Comparison of ENCODE assay signal across 9 mouse cellular contexts in genomic region chr3:99253092-99253488, GRCm38 (mm10). TPM values are rescaled to one million over a fixed set of nuclear protein-coding genes. Genes with fewer than 3 reads are reported as not detected.
A peak's percentile ranks its signal among the peaks of the same experiment; 100 is the strongest.
DNase-seq lines count a peak whose midpoint lies in the region; ATAC-seq and TF ChIP-seq lines count a peak whose summit lies in the region.
"Had no signal": no experiment of that assay in that cellular context is flagged by ENCODE, and none has a peak within 500 bp of the region (broad histone marks: within the 10 kb centered on the region; RNA-seq: fewer than 3 reads in every experiment).

No protein-coding gene starts in this region.

- no peaks in the 10 kb centered on the region for H3K36me3 ChIP-seq in lung, embryonic 16.5 days (ENCODE audit: control insufficient read depth, insufficient read depth, low read length)
- no peaks in the 10 kb centered on the region for H3K36me3 ChIP-seq in embryonic facial prominence, embryonic 14.5 days (ENCODE audit: control insufficient read depth, insufficient read depth, low read length)
- no peaks in the 10 kb centered on the region for H3K36me3 ChIP-seq in intestine, embryonic 15.5 days
- no peaks in the 10 kb centered on the region for H3K36me3 ChIP-seq in stomach, embryonic 14.5 days (ENCODE audit: control insufficient read depth, insufficient read depth, low read length)

- WGBS in lung, embryonic 16.5 days, result 0% methylated on average over 12 of the region's 12 CpGs
- 0% methylated on average over 12 of the region's 12 CpGs for WGBS in embryonic facial prominence, embryonic 14.5 days
- WGBS in intestine, embryonic 15.5 days, result 1% methylated on average over 12 of the region's 12 CpGs
- WGBS in stomach, embryonic 14.5 days, result 1% methylated on average over 12 of the region's 12 CpGs

- no peaks in the 10 kb centered on the region; the same call in 1 of the 2 replicates for H3K9me3 ChIP-seq in lung, embryonic 16.5 days (ENCODE audit: control insufficient read depth, low read length)
- no peaks in the 10 kb centered on the region for H3K9me3 ChIP-seq in embryonic facial prominence, embryonic 14.5 days (ENCODE audit: control insufficient read depth, low read length)
- H3K9me3 ChIP-seq in intestine, embryonic 15.5 days, result no peaks in the 10 kb centered on the region
- no peaks in the 10 kb centered on the region for H3K9me3 ChIP-seq in stomach, embryonic 14.5 days (ENCODE audit: control insufficient read depth, low read depth, low read length)

- no peak for DNase-seq in lung, postnatal 25 days (ENCODE audit: low spot score)
- peak; percentile 93 for DNase-seq in embryonic facial prominence, embryonic 14.5 days (ENCODE audit: low spot score)
- DNase-seq in layer of hippocampus, postnatal 10 days (ENCODE audit: low spot score in 2 of 2), result no peak
- no peak for DNase-seq in cerebellum, adult 11-12 months
- no peak for DNase-seq in layer of hippocampus, adult 2 months (ENCODE audit: low spot score in 2 of 2)

- H3K4me2 ChIP-seq in lung, embryonic 16.5 days (ENCODE audit: low read depth, low read length), result peak overlapping the region; percentile 73
- H3K4me2 ChIP-seq in embryonic facial prominence, embryonic 14.5 days (ENCODE audit: low read depth, low read length), result peak overlapping the region; percentile 71
- H3K4me2 ChIP-seq in intestine, embryonic 15.5 days (replicated peaks), result peak overlapping the region; percentile 88
- peak overlapping the region; percentile 70; the same call in 1 of the 2 replicates for H3K4me2 ChIP-seq in stomach, embryonic 14.5 days (replicated peaks; ENCODE audit: low read depth, low read length)

- peak overlapping the region; percentile 51 for H3K4me3 ChIP-seq in lung, embryonic 16.5 days (ENCODE audit: low read length)
- H3K4me3 ChIP-seq in embryonic facial prominence, embryonic 14.5 days (ENCODE audit: low read depth, low read length), result peak overlapping the region; percentile 60
- H3K4me3 ChIP-seq in intestine, embryonic 15.5 days (replicated peaks), result peak overlapping the region; percentile 40; the same call in 1 of the 2 replicates
- 0 out of 2 replicates have a peak overlapping the region, but pooled peaks have one; percentile 30 for H3K4me3 ChIP-seq in stomach, embryonic 14.5 days (ENCODE audit: low read depth, low read length)
- H3K4me3 ChIP-seq in layer of hippocampus, adult 2 months, result no peak overlapping the region; the same call in 1 of the 2 replicates

- H3K4me1 ChIP-seq in lung, embryonic 16.5 days (replicated peaks; ENCODE audit: control insufficient read depth, insufficient read depth, low read length), result peaks cover 7% of the 10 kb centered on the region
- no peaks in the 10 kb centered on the region for H3K4me1 ChIP-seq in embryonic facial prominence, embryonic 14.5 days (ENCODE audit: control insufficient read depth, insufficient read depth, low read length)
- H3K4me1 ChIP-seq in intestine, embryonic 15.5 days (replicated peaks), result peaks cover 11% of the 10 kb centered on the region
- no peaks in the 10 kb centered on the region for H3K4me1 ChIP-seq in stomach, embryonic 14.5 days (ENCODE audit: control insufficient read depth, insufficient read depth, low read length)

- peak; percentile 42; the same call in 1 of the 2 replicates for ATAC-seq in lung, embryonic 16.5 days (ENCODE audit: low read depth)
- ATAC-seq in embryonic facial prominence, embryonic 14.5 days (ENCODE audit: low read depth), result peak; percentile 81
- ATAC-seq in intestine, embryonic 15.5 days, result no peak
- no peak for ATAC-seq in stomach, embryonic 14.5 days (ENCODE audit: insufficient number of reproducible peaks, insufficient read depth, low FRiP score, low read depth)

- H3K27ac ChIP-seq in lung, embryonic 16.5 days (ENCODE audit: low read length), result no peak overlapping the region
- H3K27ac ChIP-seq in embryonic facial prominence, embryonic 14.5 days (replicated peaks; ENCODE audit: low read depth, low read length), result peak overlapping the region; percentile 92
- H3K27ac ChIP-seq in intestine, embryonic 15.5 days, result no peak overlapping the region
- no peak overlapping the region for H3K27ac ChIP-seq in stomach, embryonic 14.5 days (ENCODE audit: low read length)
- no peak overlapping the region for H3K27ac ChIP-seq in layer of hippocampus, adult 2 months
- H3K27ac ChIP-seq: macrophage had no signal

- H3K9ac ChIP-seq in lung, embryonic 16.5 days (ENCODE audit: low read length), result no peak overlapping the region
- peak overlapping the region; percentile 87 for H3K9ac ChIP-seq in embryonic facial prominence, embryonic 14.5 days (ENCODE audit: low read depth, low read length)
- no peak overlapping the region for H3K9ac ChIP-seq in intestine, embryonic 15.5 days
- H3K9ac ChIP-seq in stomach, embryonic 14.5 days (replicated peaks; ENCODE audit: low read depth, low read length), result no peak overlapping the region

- no peak for TF ChIP-seq CTCF in layer of hippocampus, adult 2 months (conservative IDR thresholded peaks at IDR 0.05)

- peaks cover 92% of the 10 kb centered on the region for H3K27me3 ChIP-seq in lung, embryonic 16.5 days (ENCODE audit: control insufficient read depth, insufficient read depth, low read depth, low read length)
- peaks cover 90% of the 10 kb centered on the region for H3K27me3 ChIP-seq in embryonic facial prominence, embryonic 14.5 days (replicated peaks; ENCODE audit: control insufficient read depth, insufficient read depth, low read length)
- peaks cover 91% of the 10 kb centered on the region for H3K27me3 ChIP-seq in intestine, embryonic 15.5 days (replicated peaks)
- peaks cover 72% of the 10 kb centered on the region for H3K27me3 ChIP-seq in stomach, embryonic 14.5 days (ENCODE audit: control insufficient read depth, insufficient read depth, low read length)

RNA-seq across cellular contexts. Expression of gene Tbx15, which starts 12.9 kb away (rescaled TPM):
- polyA plus RNA-seq in lung, embryonic 16.5 days (2015; fragmentation: Nextera tagmentation; extraction: Ambion mirVana), result 0.24 and 0.47 TPM in 2 replicates
- polyA plus RNA-seq in embryonic facial prominence, embryonic 14.5 days (2014; fragmentation: Nextera tagmentation; extraction: Ambion mirVana), result 19.0 and 20.6 TPM in 2 replicates
- polyA plus RNA-seq in intestine, embryonic 15.5 days (2015; fragmentation: Nextera tagmentation; extraction: Ambion mirVana), result 0.04 TPM in 2 replicates
- 0.13 TPM in 1 of 2 replicates, not detected in the other for polyA plus RNA-seq in stomach, embryonic 14.5 days (2014; fragmentation: Nextera tagmentation; extraction: Ambion mirVana)
- under 1 TPM; 0.80 to 0.91 TPM for total RNA-seq in layer of hippocampus, postnatal 10 days (2021)
- total RNA-seq in layer of hippocampus, adult 2 months (2021), result under 1 TPM; 0.44 to 0.81 TPM
- polyA plus RNA-seq: macrophage had no signal

Comparison
In these comparisons a context has a peak if more than half of its experiments do, and no peak if none do; other contexts are left out.
1. ATAC-seq: peak in lung, embryonic 16.5 days (single experiment) and embryonic facial prominence, embryonic 14.5 days (single experiment); none in intestine, embryonic 15.5 days (single experiment) and stomach, embryonic 14.5 days (single experiment).
2. RNA of gene Tbx15, which starts 12.9 kb away (polyA plus RNA-seq): 19.0 to 20.6 TPM in embryonic facial prominence, embryonic 14.5 days; 0.24 to 0.47 TPM in lung, embryonic 16.5 days, 0.13 TPM in stomach, embryonic 14.5 days and 0.04 TPM in intestine, embryonic 15.5 days; every median in the first group is over 10 times any median in the second.
3. Peak in every context shown above with its lines, with median percentiles within 50 percentile points of each other: H3K4me2 ChIP-seq.